Mouse (Mus musculus) megakaryocyte, adult 5-6 weeks (primary cell): ENCODE data around the gene Ppa2. TPM values are rescaled to one million over a fixed set of nuclear protein-coding genes. Genes with fewer than 3 reads are reported as not detected.

Source experiments
- ATAC-seq: 2 replicates; pipeline ENCODE4 v1.8.0; 2016; ENCODE audit warnings: mild to moderate bottlenecking, inconsistent platforms; ENCODE audit not compliant: poor library complexity, severe bottlenecking
- total RNA-seq, 2 experiments: library from RNA; stranded (forward) in 1 of 2; stranded (reverse) in 1 of 2; fragments of 153-499, 151-499 nt in 1 of 2; fragments of 221-1000, 200-1000 nt in 1 of 2; gene quantifications; 2 replicates each; pipeline versions ENCODE4 v1.2.3 to v1.2.4; 2015 to 2017

Ppa2 gene
- total RNA-seq (2015) (41.6 and 47.2 TPM in 2 replicates), total RNA-seq (2017) (38.1 and 43.8 TPM in 2 replicates)

GRCm38 (mm10) chr3:133309954-133310808, at the start of gene Ppa2:
TSS of gene Ppa2 (plus strand) at chr3:133310110.
- ATAC-seq: peak; percentile 85

- ATAC-seq: peak; percentile 67; the same call in 1 of the 2 replicates
Measured at GRCm38 (mm10) chr3:133271887-133272286, 38.0 kb upstream of the Ppa2 start.

- ATAC-seq: no peak
Measured at GRCm38 (mm10) chr3:133284587-133284986, 25.3 kb upstream of the Ppa2 start.

DNA sequence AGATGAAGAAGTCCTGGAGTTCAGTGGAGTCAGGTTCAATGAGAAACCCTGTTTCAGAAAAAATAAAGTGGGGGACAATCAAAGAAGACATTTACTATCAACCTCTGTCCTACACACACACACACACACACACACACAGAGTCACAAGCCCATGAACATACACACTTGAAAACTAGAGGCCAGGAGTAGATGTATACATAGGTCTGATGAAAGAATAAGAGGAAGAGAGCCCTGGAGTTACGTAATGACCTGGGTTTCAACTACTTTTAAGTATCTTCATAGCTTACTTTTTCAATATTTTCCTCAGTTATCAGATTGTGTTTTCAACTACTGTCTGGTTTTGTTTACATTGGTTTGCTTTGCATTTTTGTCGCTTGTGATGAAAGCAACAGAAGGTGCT, 21.1 kb upstream of the Ppa2 start:
- peak; percentile 73 for ATAC-seq

DNA sequence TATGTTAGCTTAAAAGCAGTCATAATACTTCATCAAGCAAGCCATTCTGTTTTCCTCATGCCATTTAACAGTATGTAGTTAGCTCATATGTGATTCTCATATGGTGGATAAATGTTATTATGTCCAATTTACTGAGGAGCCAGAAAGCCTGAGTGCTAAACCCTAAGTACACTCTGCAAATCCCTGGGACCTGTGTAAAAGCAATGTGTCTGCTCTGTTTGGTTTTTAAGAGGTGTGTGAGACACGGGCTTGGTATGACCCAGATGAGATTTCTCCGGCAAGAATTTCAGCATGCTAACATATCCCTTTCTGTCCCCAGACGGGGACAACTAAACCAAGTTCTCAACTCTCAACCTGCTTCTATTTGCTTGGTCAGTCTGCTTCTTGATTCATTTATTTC, 5.6 kb upstream of the Ppa2 start:
- no peak for ATAC-seq

- ATAC-seq: no peak
Measured at GRCm38 (mm10) chr3:133308361-133308760, 1.5 kb upstream of the Ppa2 start.

- no peak for ATAC-seq
Measured at GRCm38 (mm10) chr3:133309359-133309758, 551 bp upstream of the Ppa2 start.

- peak; percentile 13 for ATAC-seq
Measured at GRCm38 (mm10) chr3:133310809-133311179, 884 bp downstream of the Ppa2 start.

GRCm38 (mm10) chr3:133312331-133312730, 2.4 kb downstream of the Ppa2 start:
- ATAC-seq: no peak

DNA sequence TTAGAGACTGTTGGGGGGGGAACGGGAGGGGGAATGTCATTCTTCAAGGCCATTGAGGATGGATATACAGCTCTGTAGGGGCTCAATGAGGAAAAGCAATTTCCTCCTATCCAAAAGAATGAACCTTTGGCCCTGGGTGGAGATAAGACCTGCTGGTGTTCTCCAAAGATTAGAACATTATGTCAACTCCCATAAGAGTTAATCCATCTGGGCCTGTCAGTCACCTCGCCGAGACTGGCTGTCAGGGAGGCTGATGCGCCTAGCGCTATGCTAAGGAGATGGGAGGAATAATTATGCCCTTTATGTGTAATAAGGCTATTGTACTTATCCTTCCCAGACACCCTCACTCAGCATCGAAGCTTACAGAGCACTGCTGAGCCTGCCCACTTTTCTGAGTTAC, 2.9 kb downstream of the Ppa2 start:
- no peak for ATAC-seq

- no peak for ATAC-seq
Measured at GRCm38 (mm10) chr3:133313491-133314199, 3.7 kb downstream of the Ppa2 start.

- ATAC-seq: peak; percentile 61
Measured at GRCm38 (mm10) chr3:133314475-133314874, 4.6 kb downstream of the Ppa2 start.

DNA sequence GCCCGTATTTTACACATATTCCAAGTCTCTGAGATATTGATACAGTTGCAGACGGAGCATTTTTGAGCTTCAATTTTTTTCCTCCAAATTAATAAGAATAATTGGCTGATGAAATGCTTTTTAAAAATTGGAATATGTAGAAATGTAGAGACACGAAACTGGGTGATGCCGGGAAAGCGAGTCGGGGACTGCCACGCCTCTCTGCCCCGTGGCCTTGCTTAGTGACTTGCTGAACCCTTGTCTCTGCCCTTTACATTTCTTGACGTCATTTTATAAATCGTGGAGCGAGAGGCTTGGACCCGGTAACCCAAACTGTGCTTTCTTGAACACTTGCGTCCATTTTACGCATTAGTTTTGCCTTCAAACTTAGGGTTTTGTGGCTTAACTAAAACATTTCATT, 5.1 kb downstream of the Ppa2 start:
- ATAC-seq: no peak

- no peak for ATAC-seq
Measured at GRCm38 (mm10) chr3:133315647-133316046, 5.7 kb downstream of the Ppa2 start.

GRCm38 (mm10) chr3:133317845-133318244, 7.9 kb downstream of the Ppa2 start:
- no peak for ATAC-seq

- no peak for ATAC-seq
Measured at GRCm38 (mm10) chr3:133318596-133318995, 8.7 kb downstream of the Ppa2 start.

- no peak for ATAC-seq
Measured at GRCm38 (mm10) chr3:133319795-133320194, 9.9 kb downstream of the Ppa2 start.

DNA sequence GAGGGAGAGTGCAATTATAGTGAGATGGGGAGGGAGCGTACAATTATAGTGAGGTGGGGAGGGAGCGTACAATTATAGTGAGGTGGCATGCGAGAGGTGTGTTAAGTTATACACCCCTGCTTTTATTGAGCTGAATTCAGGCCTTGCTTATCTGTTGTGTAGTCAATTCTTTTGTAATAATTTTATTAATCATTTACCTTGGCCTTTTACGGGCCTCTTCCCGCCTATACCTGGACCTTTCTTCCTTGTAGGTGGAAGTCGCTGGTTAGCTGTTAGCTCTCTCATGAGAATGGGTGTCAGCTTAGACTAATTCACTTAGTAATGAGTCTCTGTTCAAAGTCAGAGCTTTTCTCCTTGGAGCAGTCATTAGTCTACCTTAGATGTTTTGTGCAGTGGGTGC, 10.4 kb downstream of the Ppa2 start:
- ATAC-seq: no peak

- ATAC-seq: no peak
Measured at GRCm38 (mm10) chr3:133321928-133322327, 12.0 kb downstream of the Ppa2 start.

DNA sequence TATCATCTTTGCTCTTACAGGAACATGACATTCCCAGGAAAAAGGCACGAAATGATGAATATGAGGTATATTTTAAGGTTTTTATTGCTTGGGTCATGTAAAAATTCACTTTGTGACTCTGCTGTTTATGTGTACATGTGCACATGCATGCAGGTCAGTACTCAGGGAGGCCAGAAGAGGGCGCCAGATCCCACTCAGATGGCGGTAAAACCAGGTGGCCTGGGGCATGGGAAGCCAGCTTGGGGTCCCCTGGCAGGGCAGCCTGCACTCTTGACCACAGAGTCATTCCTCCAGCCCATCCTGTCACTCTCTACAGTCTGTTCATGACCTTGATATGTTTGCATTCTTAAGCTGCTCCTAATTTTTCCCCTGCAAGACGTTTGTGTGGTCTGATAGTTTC, 12.6 kb downstream of the Ppa2 start:
- peak; percentile 70 for ATAC-seq

- no peak for ATAC-seq
Measured at GRCm38 (mm10) chr3:133325135-133325534, 15.2 kb downstream of the Ppa2 start.

DNA sequence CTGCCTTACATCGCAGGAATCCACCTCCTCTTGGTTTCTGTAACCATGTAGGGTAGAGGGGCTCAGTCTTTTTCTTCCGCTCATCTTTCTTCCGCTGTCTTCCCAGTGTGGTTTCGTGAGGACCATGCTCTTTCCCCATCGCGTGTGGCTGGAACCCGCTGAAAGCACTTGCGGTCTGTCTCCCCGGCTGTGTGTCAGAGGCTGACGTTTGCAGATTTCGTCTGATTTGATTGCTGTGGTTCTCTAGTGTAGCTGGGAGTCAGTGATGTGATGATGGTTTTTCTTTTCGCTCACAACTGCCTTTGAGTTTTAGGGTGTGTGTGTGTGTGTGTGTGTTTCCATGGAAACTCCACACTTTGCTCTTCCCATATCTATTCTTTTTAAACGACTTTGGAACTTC, 18.6 kb downstream of the Ppa2 start:
- ATAC-seq: no peak
